Mouse (Mus musculus) small intestine, adult 2 months (tissue): ENCODE data around the gene Kcnc3.

Experiments used
- CTCF ChIP-seq: fragments of 200-500 bp; IDR thresholded peaks from 2 replicates; pipeline ENCODE4 v1.5.1; 2012; ENCODE audit warnings: low read depth, mild to moderate bottlenecking, control low read depth, inconsistent platforms, low read length, moderate library complexity, mixed read lengths; ENCODE audit not compliant: insufficient replicate concordance, insufficient read length; ENCODE audit errors: extremely low read depth
- POLR2A ChIP-seq: fragments of 200-500 bp; IDR thresholded peaks from 2 replicates; pipeline ENCODE4 v1.6.1; 2012; ENCODE audit warnings: low read depth, mild to moderate bottlenecking, control low read depth, inconsistent platforms, low read length, moderate library complexity

- no peak for TF ChIP-seq CTCF
- no peak for TF ChIP-seq POLR2A
Observed at GRCm38 (mm10) chr7:44623714-44624542, 33.5 kb downstream of the Kcnc3 start.
